Mouse (Mus musculus) layer of hippocampus, adult 18-20 months (tissue): ENCODE measurements around the gene Ankrd33b. TPM values are rescaled to one million over a fixed set of nuclear protein-coding genes. Genes with fewer than 3 reads are reported as not detected.

Source experiments
- DNase-seq, 2 experiments: peaks; one replicate each; pipeline ENCODE4 v3.0.0; 2022; ENCODE audit warnings: low spot score in 2 of 2
- long read RNA-seq: library from polyadenylated mRNA; stranded (forward); transcript quantifications from one replicate; pipeline ENCODE4 v2.0.0, GENCODE M21; 2021
- total RNA-seq, 2 experiments: library from RNA; stranded (reverse); gene quantifications; 2 replicates each; pipeline ENCODE4 v1.2.3; 2021

Ankrd33b gene
- 10 to 100 TPM; 61.6 to 66.7 TPM for total RNA-seq
- long read RNA-seq, full-length matches to known transcripts: 21 of 41 reads
- long read RNA-seq, partial matches to known transcripts: 1 of 41 reads
- long read RNA-seq, other reads (novel, unspliced or antisense): 19 of 41 reads

- peak in 1 of 2 experiments; percentile 59 for DNase-seq
These were observed at the start of gene Ankrd33b for GRCm38 (mm10) chr15:31367481-31368200. Ankrd33b (minus strand) TSS chr15:31367726.

- no peak for DNase-seq
These were observed 47.7 kb upstream of the Ankrd33b start for GRCm38 (mm10) chr15:31415181-31415580.

GRCm38 (mm10) chr15:31414179-31414898, 46.8 kb upstream of the Ankrd33b start:
- no peak for DNase-seq

- no peak for DNase-seq
These were observed 46.1 kb upstream of the Ankrd33b start for GRCm38 (mm10) chr15:31413662-31414061.

GRCm38 (mm10) chr15:31412933-31413332, 45.4 kb upstream of the Ankrd33b start:
- no peak for DNase-seq

- no peak for DNase-seq
These were observed 44.9 kb upstream of the Ankrd33b start for GRCm38 (mm10) chr15:31412436-31412835.

GRCm38 (mm10) chr15:31407490-31407889, 40.0 kb upstream of the Ankrd33b start:
- no peak for DNase-seq

GRCm38 (mm10) chr15:31406881-31407280, 39.4 kb upstream of the Ankrd33b start:
- no peak for DNase-seq

- DNase-seq: no peak
These were observed 36.8 kb upstream of the Ankrd33b start for GRCm38 (mm10) chr15:31404346-31404745.

- DNase-seq: no peak
These were observed 34.8 kb upstream of the Ankrd33b start for GRCm38 (mm10) chr15:31402200-31402892.

GRCm38 (mm10) chr15:31400974-31401373, 33.4 kb upstream of the Ankrd33b start:
- no peak for DNase-seq

- DNase-seq: peak; percentile 40 to 71
These were observed 31.2 kb upstream of the Ankrd33b start for GRCm38 (mm10) chr15:31398769-31399168.

GRCm38 (mm10) chr15:31397379-31397778, 29.9 kb upstream of the Ankrd33b start:
- DNase-seq: no peak

GRCm38 (mm10) chr15:31396755-31397154, 29.2 kb upstream of the Ankrd33b start:
- DNase-seq: no peak

GRCm38 (mm10) chr15:31395986-31396385, 28.5 kb upstream of the Ankrd33b start:
- no peak for DNase-seq

- DNase-seq: peak; percentile 47 to 82
These were observed 25.9 kb upstream of the Ankrd33b start for GRCm38 (mm10) chr15:31393402-31393801.

- DNase-seq: peak in 1 of 2 experiments; percentile 62
These were observed 25.2 kb upstream of the Ankrd33b start for GRCm38 (mm10) chr15:31392705-31393104.

- DNase-seq: no peak
These were observed 24.6 kb upstream of the Ankrd33b start for GRCm38 (mm10) chr15:31392135-31392534.

- DNase-seq: no peak
These were observed 14.5 kb upstream of the Ankrd33b start for GRCm38 (mm10) chr15:31381936-31382468.

GRCm38 (mm10) chr15:31379471-31379870, 11.9 kb upstream of the Ankrd33b start:
- DNase-seq: no peak

- DNase-seq: no peak
These were observed 7.7 kb upstream of the Ankrd33b start for GRCm38 (mm10) chr15:31375212-31375611.
